Mouse (Mus musculus) MEL (cell line): ENCODE results near the gene Itga5. TPM values are rescaled to one million over a fixed set of nuclear protein-coding genes. Genes with fewer than 3 reads are reported as not detected.

Experiments used
- DNase-seq: peaks from one replicate; pipeline ENCODE4 v3.0.0; 2011; ENCODE audit warnings: low read depth, low spot score
- H3K27ac ChIP-seq: 2 replicates; pipeline ENCODE4 v1.5.1; 2012; ENCODE audit warnings: low read depth, mild to moderate bottlenecking, control low read depth, low read length, moderate library complexity; ENCODE audit not compliant: control insufficient read depth
- H3K27me3 ChIP-seq, 2 experiments: fragments of 150-350 bp in 1 of 2; sonication (generic) in 1 of 2; 2 replicates each; pipeline ENCODE4 v1.6.1; 2012; ENCODE audit warnings: low read length in 2 of 2, mild to moderate bottlenecking in 2 of 2, improper control_type of control experiment in 1 of 2, moderate library complexity in 1 of 2; ENCODE audit not compliant: insufficient read depth in 2 of 2, control insufficient read depth in 1 of 2
- H3K36me3 ChIP-seq, 2 experiments: 2 replicates each; pipeline ENCODE4 v1.6.1; 2012 to 2014; ENCODE audit warnings: low read length in 2 of 2, improper control_type of control experiment in 1 of 2, inconsistent platforms in 1 of 2, mild to moderate bottlenecking in 1 of 2; ENCODE audit not compliant: insufficient read depth in 2 of 2, control insufficient read depth in 1 of 2
- H3K4me1 ChIP-seq, 2 experiments: fragments of 150-350 bp in 1 of 2; sonication (generic) in 1 of 2; 2 replicates each; pipeline ENCODE4 v1.6.1; 2012; ENCODE audit warnings: low read length in 2 of 2, improper control_type of control experiment in 1 of 2, mild to moderate bottlenecking in 1 of 2; ENCODE audit not compliant: insufficient read depth in 2 of 2, control insufficient read depth in 1 of 2
- H3K4me3 ChIP-seq, 2 experiments: fragments of 150-350 bp in 1 of 2; sonication (generic) in 1 of 2; 2 replicates each; pipeline ENCODE4 v1.5.1; 2012; ENCODE audit warnings: low read depth in 2 of 2, low read length in 2 of 2, mild to moderate bottlenecking in 2 of 2, moderate library complexity in 2 of 2, control low read depth in 1 of 2, improper control_type of control experiment in 1 of 2; ENCODE audit not compliant: control insufficient read depth in 1 of 2, insufficient read depth in 1 of 2
- H3K79me2 ChIP-seq: 2 replicates; pipeline ENCODE4 v1.6.1; 2012; ENCODE audit warnings: mild to moderate bottlenecking, low read length, moderate library complexity; ENCODE audit not compliant: control insufficient read depth, poor library complexity, insufficient read depth
- H3K9ac ChIP-seq: 2 replicates; pipeline ENCODE4 v1.6.1; 2012; ENCODE audit warnings: low read depth, mild to moderate bottlenecking, control low read depth, low read length, moderate library complexity; ENCODE audit not compliant: control insufficient read depth, poor library complexity, severe bottlenecking
- H3K9me3 ChIP-seq: fragments of 150-350 bp; sonication (generic); replicated peaks from 2 replicates; pipeline ENCODE4 v1.6.1; 2012; ENCODE audit warnings: mild to moderate bottlenecking, low read length, improper control_type of control experiment, moderate library complexity; ENCODE audit not compliant: insufficient read depth
- BHLHE40 ChIP-seq: IDR thresholded peaks from 2 replicates; pipeline ENCODE4 v1.6.1; 2012; ENCODE audit warnings: low read depth, mild to moderate bottlenecking, inconsistent platforms, low read length, improper control_type of control experiment, borderline replicate concordance
- CHD1 ChIP-seq: IDR thresholded peaks from 2 replicates; pipeline ENCODE4 v1.6.1; 2012; ENCODE audit warnings: low read depth, mild to moderate bottlenecking, inconsistent platforms, low read length, improper control_type of control experiment
- CTCF ChIP-seq, 3 experiments: IDR thresholded peaks in 2 of 3; conservative IDR thresholded peaks in 1 of 3; 2 replicates each; pipeline ENCODE4 v1.5.1; 2011 to 2012; ENCODE audit warnings: low read length in 3 of 3, low read depth in 2 of 3, mild to moderate bottlenecking in 2 of 3, improper control_type of control experiment in 1 of 3, inconsistent platforms in 1 of 3, mixed read lengths in 1 of 3, moderate library complexity in 1 of 3; ENCODE audit not compliant: control insufficient read depth in 1 of 3, insufficient read depth in 1 of 3, poor library complexity in 1 of 3, severe bottlenecking in 1 of 3
- ELF1 ChIP-seq: IDR thresholded peaks from 2 replicates; pipeline ENCODE4 v1.6.1; 2014; ENCODE audit warnings: low read depth, mild to moderate bottlenecking, inconsistent platforms, low read length, improper control_type of control experiment, moderate library complexity
- EP300 ChIP-seq, 2 experiments: IDR thresholded peaks; 2 replicates each; pipeline ENCODE4 v1.6.1; 2011; ENCODE audit warnings: improper control_type of control experiment in 2 of 2, low read length in 2 of 2, low read depth in 1 of 2, mild to moderate bottlenecking in 1 of 2
- GABPA ChIP-seq: IDR thresholded peaks from 2 replicates; pipeline ENCODE4 v1.6.1; 2012; ENCODE audit warnings: low read depth, mild to moderate bottlenecking, inconsistent platforms, low read length, improper control_type of control experiment, moderate library complexity
- GATA1 ChIP-seq: IDR thresholded peaks from 2 replicates; pipeline ENCODE4 v1.6.1; 2011; ENCODE audit warnings: low read depth, low read length, improper control_type of control experiment
- HCFC1 ChIP-seq: IDR thresholded peaks from 2 replicates; pipeline ENCODE4 v1.6.1; 2012; ENCODE audit warnings: low read depth, mild to moderate bottlenecking, inconsistent platforms, low read length, improper control_type of control experiment, moderate library complexity
- JUND ChIP-seq: IDR thresholded peaks from 2 replicates; pipeline ENCODE4 v1.6.1; 2011; ENCODE audit warnings: low read depth, mild to moderate bottlenecking, improper control_type of control experiment, low read length
- KAT2A ChIP-seq: conservative IDR thresholded peaks from 2 replicates; pipeline ENCODE4 v1.6.1; 2012; ENCODE audit warnings: low read depth, low read length, improper control_type of control experiment, inconsistent platforms
- MAZ ChIP-seq: IDR thresholded peaks from 2 replicates; pipeline ENCODE4 v1.6.1; 2012; ENCODE audit warnings: low read depth, mild to moderate bottlenecking, inconsistent platforms, low read length, improper control_type of control experiment
- MYC ChIP-seq: IDR thresholded peaks from 2 replicates; pipeline ENCODE4 v1.6.1; 2011; ENCODE audit warnings: low read depth, mild to moderate bottlenecking, low read length, improper control_type of control experiment, moderate library complexity
- NELFE ChIP-seq: IDR thresholded peaks from 2 replicates; pipeline ENCODE4 v1.6.1; 2011; ENCODE audit warnings: low read depth, low read length, improper control_type of control experiment
- POLR2AphosphoS2 ChIP-seq: IDR thresholded peaks from 2 replicates; pipeline ENCODE4 v1.6.1; 2011; ENCODE audit warnings: low read length, improper control_type of control experiment
- POLR2AphosphoS5 ChIP-seq: IDR thresholded peaks from 2 replicates; pipeline ENCODE4 v1.6.1; 2012; ENCODE audit warnings: low read depth, borderline replicate concordance, mild to moderate bottlenecking, inconsistent platforms, low read length, moderate library complexity, mixed read lengths
- SMC3 ChIP-seq: IDR thresholded peaks from 2 replicates; pipeline ENCODE4 v1.6.1; 2011; ENCODE audit warnings: low read depth, low read length, improper control_type of control experiment
- TAL1 ChIP-seq: IDR thresholded peaks from 2 replicates; pipeline ENCODE4 v1.6.1; 2012; ENCODE audit warnings: mild to moderate bottlenecking, inconsistent platforms, low read length, moderate library complexity, mixed read lengths
- TBP ChIP-seq: IDR thresholded peaks from 2 replicates; pipeline ENCODE4 v1.8.0; 2011; ENCODE audit warnings: low read depth, low read length, improper control_type of control experiment
- UBTF ChIP-seq: IDR thresholded peaks from 2 replicates; pipeline ENCODE4 v1.6.1; 2012; ENCODE audit warnings: low read depth, mild to moderate bottlenecking, inconsistent platforms, low read length, improper control_type of control experiment, moderate library complexity, borderline replicate concordance; ENCODE audit not compliant: insufficient read depth
- USF2 ChIP-seq, 2 experiments: IDR thresholded peaks; 2 replicates each; pipeline ENCODE4 v1.6.1; 2011 to 2012; ENCODE audit warnings: improper control_type of control experiment in 2 of 2, low read length in 2 of 2, borderline replicate concordance in 1 of 2, inconsistent platforms in 1 of 2, low read depth in 1 of 2, mild to moderate bottlenecking in 1 of 2; ENCODE audit not compliant: insufficient read depth in 1 of 2
- ZKSCAN1 ChIP-seq: IDR thresholded peaks from 2 replicates; pipeline ENCODE4 v1.6.1; 2012; ENCODE audit warnings: low read depth, mild to moderate bottlenecking, inconsistent platforms, low read length, improper control_type of control experiment, moderate library complexity
- ZMIZ1 ChIP-seq: IDR thresholded peaks from 2 replicates; pipeline ENCODE4 v1.6.1; 2012; ENCODE audit warnings: low read depth, mild to moderate bottlenecking, inconsistent platforms, low read length, improper control_type of control experiment, moderate library complexity
- ZNF384 ChIP-seq: IDR thresholded peaks from 2 replicates; pipeline ENCODE4 v1.6.1; 2012; ENCODE audit warnings: low read depth, mild to moderate bottlenecking, inconsistent platforms, low read length, improper control_type of control experiment
- polyA plus RNA-seq, 2 experiments: library from polyadenylated mRNA; stranded (reverse) in 1 of 2; unstranded in 1 of 2; fragments of >175 nt in 1 of 2; fragments of >200 nt in 1 of 2; gene quantifications; 2 replicates each; pipeline versions ENCODE4 v1.2.1 to v1.2.4; 2012; ENCODE audit warnings: low replicate concordance in 2 of 2, low read depth in 1 of 2; ENCODE audit not compliant: insufficient read length in 2 of 2, insufficient read depth in 1 of 2, missing spikeins in 1 of 2
- total RNA-seq: library from RNA; depleted of rRNA; stranded (reverse); fragments of 300-350 nt; gene quantifications from 2 replicates; pipeline ENCODE4 v1.2.3, GENCODE M21; 2012

Gene Itga5
- total and polyA plus RNA-seq, 3 experiments, result 6.0 to 17.4 TPM; not detected in 1

GRCm38 (mm10) chr15:103335488-103336235, 30.9 kb downstream of the Itga5 start:
- Histone ChIP-seq H3K9ac (no peak overlapping the region), H3K27me3 (no peaks in the 10 kb centered on the region), H3K4me3 (no peak overlapping the region), H3K9me3 (no peaks in the 10 kb centered on the region), H3K79me2 (peaks cover 15% of the 10 kb centered on the region), H3K27ac (no peak overlapping the region), H3K36me3 (peaks cover 0 to 12% of the 10 kb centered on the region in 2 experiments; a peak in 2 of 4 replicates), H3K4me1 (peaks cover 0 to 18% of the 10 kb centered on the region in 2 experiments; a peak in 3 of 4 replicates)
- DNase-seq, result no peak
- TF ChIP-seq BHLHE40 (no peak), EP300 (IDR thresholded peaks at IDR 0.05; ENCODE audit: low read depth in 1 of 2, low read length in 2 of 2) (no peak), ZMIZ1 (no peak), MYC (no peak), CTCF (IDR thresholded peaks at IDR 0.05 in 2 of 3, conservative IDR thresholded peaks at IDR 0.05 in 1 of 3; ENCODE audit: control insufficient read depth in 1 of 3, insufficient read depth in 1 of 3, low read depth in 2 of 3, low read length in 3 of 3, poor library complexity in 1 of 3, severe bottlenecking in 1 of 3) (no peak), ZKSCAN1 (no peak), KAT2A (no peak), MAZ (no peak), CHD1 (no peak), TAL1 (no peak), POLR2AphosphoS2 (no peak), ZNF384 (no peak), GATA1 (no peak), USF2 (IDR thresholded peaks at IDR 0.05; ENCODE audit: borderline replicate concordance in 1 of 2, insufficient read depth in 1 of 2, low read depth in 1 of 2, low read length in 2 of 2) (no peak), ELF1 (no peak), NELFE (no peak), GABPA (no peak), TBP (no peak), POLR2AphosphoS5 (no peak)

- peaks cover 0 to 12% of the 10 kb centered on the region in 2 experiments; a peak in 2 of 4 replicates for H3K36me3 ChIP-seq
Observed at GRCm38 (mm10) chr15:103335040-103335439, 31.5 kb downstream of the Itga5 start.

More at GRCm38 (mm10) chr15:103335040-103335439, 31.5 kb downstream of the Itga5 start:
- Histone ChIP-seq H3K79me2 (peaks cover 15% of the 10 kb centered on the region), H3K4me3 (no peak overlapping the region), H3K4me1 (peaks cover 0 to 18% of the 10 kb centered on the region in 2 experiments; a peak in 3 of 4 replicates), H3K27ac (no peak overlapping the region), H3K9ac (no peak overlapping the region), H3K9me3 (no peaks in the 10 kb centered on the region), H3K27me3 (no peaks in the 10 kb centered on the region)
- TF ChIP-seq ZKSCAN1 (no peak), UBTF (no peak), POLR2AphosphoS5 (no peak), JUND (no peak), ZNF384 (no peak), HCFC1 (no peak), SMC3 (no peak)
- DNase-seq, result no peak
